Mouse (Mus musculus) MEL (cell line): ENCODE measurements around the gene Zfp879.

Experiments
- HCFC1 ChIP-seq: IDR thresholded peaks from 2 replicates; pipeline ENCODE4 v1.6.1; 2012; ENCODE audit warnings: low read depth, mild to moderate bottlenecking, inconsistent platforms, low read length, improper control_type of control experiment, moderate library complexity
- SIN3A ChIP-seq: IDR thresholded peaks from 2 replicates; pipeline ENCODE4 v1.6.1; 2012; ENCODE audit warnings: low read length, improper control_type of control experiment, inconsistent platforms
- ZMIZ1 ChIP-seq: IDR thresholded peaks from 2 replicates; pipeline ENCODE4 v1.6.1; 2012; ENCODE audit warnings: low read depth, mild to moderate bottlenecking, inconsistent platforms, low read length, improper control_type of control experiment, moderate library complexity

GRCm38 (mm10) chr11:50848520-50849137 is 7.3 kb upstream of the Zfp879 start:
- TF ChIP-seq HCFC1 (no peak), ZMIZ1 (no peak), SIN3A (no peak)
